Mouse (Mus musculus): ENCODE data around the gene Dck. TPM values are rescaled to one million over a fixed set of nuclear protein-coding genes. Genes with fewer than 3 reads are reported as not detected.

Gene Dck
- 43.6 and 48.8 TPM in 2 replicates for polyA plus RNA-seq (2015; fragmentation: Nextera tagmentation; extraction: Ambion mirVana)

GRCm38 (mm10) chr5:88764987-88765481, at the start of gene Dck:
Gene Dck, plus strand, starts transcription at chr5:88764996.
- no peaks in the 10 kb centered on the region for H3K36me3 ChIP-seq (ENCODE audit: control insufficient read depth, insufficient read depth, low read length)
- H3K9me3 ChIP-seq (replicated peaks; ENCODE audit: control insufficient read depth, low read length, poor library complexity, severe bottlenecking) = no peaks in the 10 kb centered on the region
- H3K4me2 ChIP-seq (ENCODE audit: low read length) = peak within 1 kb of the TSS; percentile 67
- peaks cover 22% of the 10 kb centered on the region for H3K4me1 ChIP-seq (ENCODE audit: control insufficient read depth, insufficient read depth, low read length)
- H3K4me3 ChIP-seq (ENCODE audit: low read depth, low read length) = peak within 1 kb of the TSS; percentile 67
- peak within 1 kb of the TSS; percentile 86 for H3K27ac ChIP-seq (ENCODE audit: low read length)
- WGBS = under 1% methylated on average over 50 of the region's 51 CpGs
- ATAC-seq = peak; percentile 99
- H3K27me3 ChIP-seq (ENCODE audit: control insufficient read depth, insufficient read depth, low read depth, low read length) = no peaks in the 10 kb centered on the region
- peak within 1 kb of the TSS; percentile 80 for H3K9ac ChIP-seq (ENCODE audit: low read depth, low read length)

DNA sequence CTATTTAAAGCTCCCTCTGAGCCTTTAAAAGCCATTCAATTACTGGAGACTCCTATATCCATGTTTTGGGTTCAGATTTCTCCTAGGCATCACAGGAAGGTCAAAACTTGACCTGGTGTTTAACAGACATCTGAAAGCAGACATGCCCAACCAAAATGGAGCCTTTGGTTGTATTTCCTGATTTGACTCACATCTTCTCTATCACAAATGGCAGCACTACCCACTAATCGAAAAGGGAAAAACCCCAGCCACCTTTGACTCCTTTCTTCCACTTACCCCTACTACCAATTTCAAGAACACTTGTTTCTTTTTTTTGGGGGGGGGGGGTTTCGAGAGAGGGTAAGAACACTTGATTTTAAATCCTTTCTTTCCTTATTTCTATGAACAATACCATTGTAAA, 47.8 kb upstream of the Dck start:
- Histone ChIP-seq H3K4me1 (ENCODE audit: control insufficient read depth, insufficient read depth, low read length) (peaks cover 7% of the 10 kb centered on the region), H3K9ac (ENCODE audit: low read depth, low read length) (no peak overlapping the region), H3K4me3 (ENCODE audit: low read depth, low read length) (no peak overlapping the region), H3K9me3 (replicated peaks; ENCODE audit: control insufficient read depth, low read length, poor library complexity, severe bottlenecking) (no peaks in the 10 kb centered on the region), H3K27ac (ENCODE audit: low read length) (no peak overlapping the region), H3K27me3 (ENCODE audit: control insufficient read depth, insufficient read depth, low read depth, low read length) (no peaks in the 10 kb centered on the region), H3K36me3 (ENCODE audit: control insufficient read depth, insufficient read depth, low read length) (no peaks in the 10 kb centered on the region), H3K4me2 (ENCODE audit: low read length) (no peak overlapping the region)
- WGBS = 84% methylated on average over 2 of the region's 2 CpGs
- ATAC-seq = no peak

DNA sequence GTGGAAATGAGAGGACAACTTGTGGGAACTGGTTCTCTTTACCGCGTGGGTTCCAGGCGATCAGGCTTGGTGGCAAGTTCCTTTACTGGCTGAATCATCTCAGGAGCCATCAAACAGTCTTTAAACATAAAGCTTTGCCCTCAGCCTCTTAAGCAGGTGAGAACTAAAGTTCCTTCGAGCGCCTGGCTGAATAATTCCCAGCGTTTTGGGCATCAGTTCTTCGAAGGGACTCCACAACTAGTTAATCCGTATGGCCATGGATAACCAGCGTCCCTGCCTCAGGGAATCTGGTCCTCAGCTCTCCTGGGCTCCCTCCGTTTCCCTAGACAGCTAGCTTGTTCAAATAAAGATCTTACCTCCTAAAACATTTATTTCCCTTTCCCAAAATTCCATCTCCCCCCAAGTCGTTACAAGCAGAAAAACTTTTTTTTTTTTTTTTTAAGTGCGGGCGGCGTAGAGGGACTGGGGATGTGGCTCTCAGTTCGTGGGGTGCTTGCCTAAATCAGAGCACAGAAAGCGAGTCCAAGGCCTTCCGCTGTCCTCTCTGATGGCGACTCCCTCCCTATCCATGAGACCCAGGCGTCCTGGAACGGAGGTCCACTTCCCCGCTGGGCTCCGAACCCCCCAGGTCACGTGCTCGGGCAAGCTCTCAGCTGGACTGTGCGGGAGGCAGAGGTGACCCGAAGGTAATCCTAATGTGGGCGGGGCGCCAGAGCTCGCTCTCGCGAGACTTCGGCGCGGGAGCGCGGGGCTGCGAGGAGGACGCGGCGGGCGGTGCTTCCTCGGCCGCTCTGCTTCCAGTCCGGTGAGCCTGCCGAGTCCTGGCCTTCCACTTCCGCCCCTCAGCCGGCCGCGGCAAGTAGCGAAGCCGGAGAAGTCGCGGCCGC, 44.4 kb upstream of the Dck start, which contains the start of gene Mob1b:
Gene Mob1b (plus strand): TSS at position 740 of the 887 bp plus-strand sequence.
- no peaks in the 10 kb centered on the region for H3K36me3 ChIP-seq (ENCODE audit: control insufficient read depth, insufficient read depth, low read length)
- no peaks in the 10 kb centered on the region for H3K9me3 ChIP-seq (replicated peaks; ENCODE audit: control insufficient read depth, low read length, poor library complexity, severe bottlenecking)
- H3K4me3 ChIP-seq (ENCODE audit: low read depth, low read length) = peak within 1 kb of the TSS; percentile 99
- H3K4me1 ChIP-seq (ENCODE audit: control insufficient read depth, insufficient read depth, low read length) = peaks cover 29% of the 10 kb centered on the region
- H3K9ac ChIP-seq (ENCODE audit: low read depth, low read length) = peak within 1 kb of the TSS; percentile 99
- peak within 1 kb of the TSS; percentile 92 for H3K4me2 ChIP-seq (ENCODE audit: low read length)
- H3K27me3 ChIP-seq (ENCODE audit: control insufficient read depth, insufficient read depth, low read depth, low read length) = no peaks in the 10 kb centered on the region
- H3K27ac ChIP-seq (ENCODE audit: low read length) = peak within 1 kb of the TSS; percentile 95
- under 1% methylated on average over 54 of the region's 54 CpGs for WGBS
- ATAC-seq = peak; percentile 94

DNA sequence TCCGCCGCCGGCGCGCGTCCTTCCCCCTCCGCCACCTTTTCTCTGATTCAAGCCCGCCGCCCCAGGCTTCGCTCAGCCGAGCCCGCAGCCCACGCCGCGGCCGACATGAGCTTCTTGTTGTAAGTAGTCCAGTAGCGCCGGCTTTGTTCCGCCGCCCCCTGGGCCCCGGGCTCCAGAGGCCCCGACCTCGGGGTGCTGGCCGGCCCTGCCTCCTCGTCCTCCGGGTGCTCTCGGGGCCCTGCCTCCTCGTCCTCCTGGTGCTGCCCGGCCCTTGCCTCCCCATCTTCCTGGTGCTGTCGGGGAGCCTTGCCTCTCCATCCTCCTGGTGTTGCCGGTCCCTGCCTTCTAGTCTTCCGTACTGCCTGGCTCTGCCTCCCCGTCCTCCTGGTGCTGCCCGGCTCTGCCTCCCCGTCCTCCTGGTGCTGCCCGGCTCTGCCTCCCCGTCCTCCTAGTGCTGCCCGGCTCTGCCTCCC, 43.8 kb upstream of the Dck start:
- H3K9me3 ChIP-seq (replicated peaks; ENCODE audit: control insufficient read depth, low read length, poor library complexity, severe bottlenecking) = no peaks in the 10 kb centered on the region
- H3K4me1 ChIP-seq (ENCODE audit: control insufficient read depth, insufficient read depth, low read length) = peaks cover 29% of the 10 kb centered on the region
- under 1% methylated on average over 26 of the region's 38 CpGs for WGBS
- no peaks in the 10 kb centered on the region for H3K27me3 ChIP-seq (ENCODE audit: control insufficient read depth, insufficient read depth, low read depth, low read length)
- H3K4me2 ChIP-seq (ENCODE audit: low read length) = peak overlapping the region; percentile 92
- peak overlapping the region; percentile 99 for H3K9ac ChIP-seq (ENCODE audit: low read depth, low read length)
- ATAC-seq = peak; percentile 82
- H3K36me3 ChIP-seq (ENCODE audit: control insufficient read depth, insufficient read depth, low read length) = no peaks in the 10 kb centered on the region
- peak overlapping the region; percentile 99 for H3K4me3 ChIP-seq (ENCODE audit: low read depth, low read length)
- peak overlapping the region; percentile 95 for H3K27ac ChIP-seq (ENCODE audit: low read length)

DNA sequence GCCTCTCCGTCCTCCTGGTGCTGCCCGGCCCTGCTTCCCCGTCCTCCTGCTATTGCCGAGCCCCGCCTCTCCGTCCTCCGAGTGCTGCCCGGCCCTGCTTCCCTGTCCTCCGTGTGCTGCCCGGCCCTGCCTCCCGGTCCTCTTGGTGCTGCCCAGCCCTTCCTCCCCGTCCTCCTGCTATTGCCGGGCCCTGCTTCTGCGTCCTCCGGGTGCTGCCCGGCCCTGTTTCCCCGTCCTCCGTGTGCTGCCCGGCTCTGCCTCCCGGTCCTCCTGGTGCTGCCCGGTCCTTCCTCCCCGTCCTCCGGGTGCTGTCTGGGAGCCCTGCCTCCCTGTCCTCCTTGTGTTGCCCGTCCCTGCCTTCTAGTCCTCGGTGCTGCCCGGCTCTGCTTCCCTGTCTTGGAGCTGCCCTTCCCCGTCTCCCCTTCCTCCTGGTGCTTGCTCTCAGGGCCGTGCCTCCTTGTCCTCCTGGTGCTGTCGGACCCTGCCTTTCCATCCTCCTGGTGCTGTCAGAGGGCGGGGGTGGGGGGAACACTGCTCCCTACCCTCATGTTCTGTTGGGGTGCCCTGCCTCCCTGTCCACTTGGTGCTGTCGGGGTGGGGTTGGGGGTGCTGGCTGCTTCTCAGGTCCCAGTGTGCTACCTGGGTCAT, 43.1 kb upstream of the Dck start:
- no peaks in the 10 kb centered on the region for H3K9me3 ChIP-seq (replicated peaks; ENCODE audit: control insufficient read depth, low read length, poor library complexity, severe bottlenecking)
- H3K27me3 ChIP-seq (ENCODE audit: control insufficient read depth, insufficient read depth, low read depth, low read length) = no peaks in the 10 kb centered on the region
- peaks cover 29% of the 10 kb centered on the region for H3K4me1 ChIP-seq (ENCODE audit: control insufficient read depth, insufficient read depth, low read length)
- peak; percentile 52 for ATAC-seq
- H3K9ac ChIP-seq (ENCODE audit: low read depth, low read length) = peak overlapping the region; percentile 99
- peak overlapping the region; percentile 95 for H3K27ac ChIP-seq (ENCODE audit: low read length)
- H3K36me3 ChIP-seq (ENCODE audit: control insufficient read depth, insufficient read depth, low read length) = no peaks in the 10 kb centered on the region
- H3K4me2 ChIP-seq (ENCODE audit: low read length) = peak overlapping the region; percentile 92
- WGBS = 3% methylated on average over 31 of the region's 31 CpGs
- peak overlapping the region; percentile 99 for H3K4me3 ChIP-seq (ENCODE audit: low read depth, low read length)

DNA sequence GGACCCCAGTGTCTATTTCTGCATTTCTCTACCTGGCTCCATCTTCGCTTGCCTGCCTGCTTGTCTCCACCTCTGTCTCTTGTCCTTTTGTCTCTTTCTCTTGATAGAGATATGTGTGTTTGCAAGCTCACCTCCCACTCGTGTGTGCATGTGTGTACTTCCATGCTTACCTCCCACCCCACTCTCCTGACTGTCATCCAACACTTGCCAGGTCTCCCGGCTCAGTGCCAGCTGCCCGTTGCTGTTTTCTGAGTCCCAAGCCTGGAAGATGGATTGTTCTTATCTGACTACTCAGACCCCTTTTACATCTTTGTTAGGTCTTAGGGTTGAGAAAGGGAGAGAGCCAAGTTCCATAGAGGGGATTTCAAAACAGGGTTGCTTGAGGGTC, 42.6 kb upstream of the Dck start:
- peak overlapping the region; percentile 95; the same call in 1 of the 2 replicates for H3K27ac ChIP-seq (ENCODE audit: low read length)
- H3K27me3 ChIP-seq (ENCODE audit: control insufficient read depth, insufficient read depth, low read depth, low read length) = no peaks in the 10 kb centered on the region
- H3K4me2 ChIP-seq (ENCODE audit: low read length) = peak overlapping the region; percentile 92
- ATAC-seq = no peak
- WGBS = 17% methylated on average over 4 of the region's 4 CpGs
- peak overlapping the region; percentile 99 for H3K4me3 ChIP-seq (ENCODE audit: low read depth, low read length)
- peak overlapping the region; percentile 99 for H3K9ac ChIP-seq (ENCODE audit: low read depth, low read length)
- H3K4me1 ChIP-seq (ENCODE audit: control insufficient read depth, insufficient read depth, low read length) = peaks cover 29% of the 10 kb centered on the region
- no peaks in the 10 kb centered on the region for H3K9me3 ChIP-seq (replicated peaks; ENCODE audit: control insufficient read depth, low read length, poor library complexity, severe bottlenecking)
- H3K36me3 ChIP-seq (ENCODE audit: control insufficient read depth, insufficient read depth, low read length) = no peaks in the 10 kb centered on the region

DNA sequence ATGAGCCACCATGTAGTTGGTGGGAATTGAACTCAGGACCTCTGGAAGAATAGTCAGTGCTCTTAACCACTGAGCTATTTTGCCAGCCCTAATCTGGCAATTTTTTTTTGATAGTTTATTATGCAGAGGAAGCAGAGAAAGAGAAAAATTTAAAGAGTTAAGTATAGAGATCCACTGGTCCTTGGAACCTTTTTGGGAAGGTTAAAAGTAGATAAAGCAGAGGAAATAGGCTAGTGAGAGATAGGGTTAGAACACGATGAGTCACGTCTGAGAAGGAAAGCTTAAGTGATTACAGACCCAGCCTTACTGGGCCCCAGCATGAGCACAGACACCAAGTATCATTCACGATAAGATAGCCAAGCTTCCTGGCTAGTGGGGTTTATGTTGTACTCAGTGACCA, 40.8 kb upstream of the Dck start:
- 77% methylated on average over 3 of the region's 3 CpGs for WGBS
- Histone ChIP-seq H3K9me3 (replicated peaks; ENCODE audit: control insufficient read depth, low read length, poor library complexity, severe bottlenecking) (no peaks in the 10 kb centered on the region), H3K27ac (ENCODE audit: low read length) (no peak overlapping the region), H3K27me3 (ENCODE audit: control insufficient read depth, insufficient read depth, low read depth, low read length) (no peaks in the 10 kb centered on the region), H3K4me1 (ENCODE audit: control insufficient read depth, insufficient read depth, low read length) (peaks cover 29% of the 10 kb centered on the region), H3K4me3 (ENCODE audit: low read depth, low read length) (no peak overlapping the region), H3K9ac (ENCODE audit: low read depth, low read length) (no peak overlapping the region), H3K36me3 (ENCODE audit: control insufficient read depth, insufficient read depth, low read length) (no peaks in the 10 kb centered on the region), H3K4me2 (ENCODE audit: low read length) (no peak overlapping the region)
- ATAC-seq = no peak

DNA sequence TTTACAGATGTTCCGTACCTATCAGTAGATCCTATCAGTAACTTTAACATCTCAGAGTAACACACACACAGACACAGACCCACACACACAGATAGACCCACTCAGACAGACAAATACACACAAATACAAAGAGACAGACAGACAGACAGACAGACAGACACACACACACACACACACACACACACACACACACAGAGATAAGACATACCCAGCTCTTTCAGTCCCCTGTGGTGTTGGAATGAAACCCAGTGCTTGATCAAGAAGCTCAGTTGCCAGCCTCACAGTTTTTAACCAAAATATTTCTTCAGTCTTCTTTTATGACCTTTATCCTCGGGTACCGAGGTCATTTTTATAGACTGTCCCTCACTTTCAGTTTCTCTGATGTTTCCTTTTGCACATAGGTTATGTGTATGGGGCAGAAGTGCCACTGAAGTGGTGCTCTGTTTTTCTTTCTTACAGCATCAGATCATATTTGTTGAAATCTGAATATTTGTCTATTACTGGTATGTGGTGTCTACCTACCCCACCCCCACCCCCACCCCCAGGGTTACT, 37.1 kb upstream of the Dck start:
- ATAC-seq = no peak
- Histone ChIP-seq H3K4me3 (ENCODE audit: low read depth, low read length) (no peak overlapping the region), H3K36me3 (ENCODE audit: control insufficient read depth, insufficient read depth, low read length) (no peaks in the 10 kb centered on the region), H3K9me3 (replicated peaks; ENCODE audit: control insufficient read depth, low read length, poor library complexity, severe bottlenecking) (no peaks in the 10 kb centered on the region), H3K9ac (ENCODE audit: low read depth, low read length) (no peak overlapping the region), H3K27ac (ENCODE audit: low read length) (no peak overlapping the region), H3K27me3 (ENCODE audit: control insufficient read depth, insufficient read depth, low read depth, low read length) (no peaks in the 10 kb centered on the region), H3K4me1 (ENCODE audit: control insufficient read depth, insufficient read depth, low read length) (peaks cover 17% of the 10 kb centered on the region), H3K4me2 (ENCODE audit: low read length) (no peak overlapping the region)
- WGBS = 89% methylated on average over 3 of the region's 3 CpGs
